Mouse (Mus musculus): ENCODE measurements around the gene Nck2.

Gene Nck2

DNA sequence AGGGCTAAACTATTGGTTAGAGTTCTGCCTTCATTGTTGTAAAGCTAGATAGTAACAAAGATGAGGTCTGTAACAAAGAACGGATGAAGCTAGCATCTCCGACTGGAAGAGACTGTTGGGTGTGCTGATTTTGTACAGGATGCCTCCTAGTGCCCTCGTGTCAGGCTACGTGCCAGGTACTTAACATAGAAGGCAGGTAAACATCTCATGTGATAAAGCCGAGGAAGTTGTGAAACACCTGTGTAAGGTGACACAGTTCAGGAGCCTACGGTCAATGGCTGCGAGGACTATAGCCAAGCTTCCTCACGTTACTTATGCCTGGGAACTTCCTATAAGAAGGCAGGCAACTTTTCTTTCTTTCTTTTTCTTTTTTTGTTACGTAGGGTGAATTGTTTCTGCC lies at the start of gene Nck2:
Gene Nck2 (plus strand): TSS at position 49 of the 400 bp plus-strand sequence.
- peak; percentile 20 for DNase-seq

DNA sequence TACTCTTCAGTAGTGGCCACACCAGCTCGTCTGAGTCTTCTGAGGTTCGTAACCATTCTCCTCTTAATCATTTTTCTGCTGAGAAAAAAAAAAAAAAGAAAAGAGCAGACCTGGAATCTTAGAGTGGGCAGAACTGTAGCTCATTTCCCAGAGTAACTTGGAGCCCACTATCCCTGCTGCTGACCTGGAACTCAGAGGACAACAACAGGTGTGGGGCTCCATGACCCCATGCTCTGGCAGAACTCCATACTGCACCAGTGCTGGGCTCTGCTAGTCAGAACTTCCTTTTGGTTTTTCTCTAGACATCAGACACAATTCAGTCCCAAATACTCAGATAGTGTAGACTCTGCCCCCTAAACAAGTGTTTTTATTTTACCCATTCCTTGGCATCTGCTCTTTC lies 49.3 kb upstream of the Nck2 start:
- no peak for DNase-seq

GRCm38 (mm10) chr1:43395799-43396198 lies 48.6 kb upstream of the Nck2 start:
- DNase-seq: no peak

DNA sequence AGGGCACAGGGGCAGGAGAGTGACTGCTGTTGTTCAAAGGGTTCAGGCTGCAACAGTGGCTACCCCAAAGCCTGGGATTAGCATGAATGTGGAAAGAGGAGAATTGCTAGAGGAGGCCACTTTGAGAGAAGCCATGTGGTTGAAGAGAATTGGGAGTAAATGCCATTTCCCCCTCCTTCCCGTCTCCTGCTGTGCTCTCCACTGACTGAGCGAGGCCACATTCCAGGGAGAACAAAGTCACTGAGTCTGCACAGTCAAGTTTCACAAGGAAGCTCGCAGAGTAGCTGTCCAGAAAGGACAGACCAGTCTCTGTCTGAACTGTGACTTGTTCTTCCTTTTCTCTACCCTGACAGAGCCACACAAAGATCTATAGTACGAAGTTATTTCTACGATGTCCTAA lies 47.9 kb upstream of the Nck2 start:
- no peak for DNase-seq

DNA sequence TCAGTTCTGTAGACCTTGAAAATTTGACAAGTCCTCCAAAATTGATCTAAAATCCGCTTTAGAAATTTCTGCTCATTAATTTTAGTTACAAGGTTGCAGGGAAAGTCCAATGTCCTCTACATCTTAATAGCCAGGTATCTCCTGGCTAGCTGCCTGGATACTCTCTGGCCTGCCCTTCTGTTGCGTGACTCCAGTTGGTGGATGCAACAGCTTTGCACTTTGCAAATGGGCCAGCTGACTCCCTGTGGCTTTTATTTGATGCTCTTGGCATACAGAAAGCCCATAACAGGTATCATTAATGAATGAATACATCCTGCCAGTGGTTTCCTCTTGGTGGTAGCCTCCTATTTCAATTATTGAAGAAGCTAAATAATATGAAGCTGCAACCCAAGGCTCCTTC lies 47.3 kb upstream of the Nck2 start:
- no peak for DNase-seq

- DNase-seq: no peak
These were observed 45.4 kb upstream of the Nck2 start for GRCm38 (mm10) chr1:43398738-43399601.

GRCm38 (mm10) chr1:43399602-43400216 lies 44.7 kb upstream of the Nck2 start:
- DNase-seq: no peak

GRCm38 (mm10) chr1:43400655-43401054 lies 43.7 kb upstream of the Nck2 start:
- no peak for DNase-seq

GRCm38 (mm10) chr1:43403341-43403740 lies 41.0 kb upstream of the Nck2 start:
- DNase-seq: no peak

DNA sequence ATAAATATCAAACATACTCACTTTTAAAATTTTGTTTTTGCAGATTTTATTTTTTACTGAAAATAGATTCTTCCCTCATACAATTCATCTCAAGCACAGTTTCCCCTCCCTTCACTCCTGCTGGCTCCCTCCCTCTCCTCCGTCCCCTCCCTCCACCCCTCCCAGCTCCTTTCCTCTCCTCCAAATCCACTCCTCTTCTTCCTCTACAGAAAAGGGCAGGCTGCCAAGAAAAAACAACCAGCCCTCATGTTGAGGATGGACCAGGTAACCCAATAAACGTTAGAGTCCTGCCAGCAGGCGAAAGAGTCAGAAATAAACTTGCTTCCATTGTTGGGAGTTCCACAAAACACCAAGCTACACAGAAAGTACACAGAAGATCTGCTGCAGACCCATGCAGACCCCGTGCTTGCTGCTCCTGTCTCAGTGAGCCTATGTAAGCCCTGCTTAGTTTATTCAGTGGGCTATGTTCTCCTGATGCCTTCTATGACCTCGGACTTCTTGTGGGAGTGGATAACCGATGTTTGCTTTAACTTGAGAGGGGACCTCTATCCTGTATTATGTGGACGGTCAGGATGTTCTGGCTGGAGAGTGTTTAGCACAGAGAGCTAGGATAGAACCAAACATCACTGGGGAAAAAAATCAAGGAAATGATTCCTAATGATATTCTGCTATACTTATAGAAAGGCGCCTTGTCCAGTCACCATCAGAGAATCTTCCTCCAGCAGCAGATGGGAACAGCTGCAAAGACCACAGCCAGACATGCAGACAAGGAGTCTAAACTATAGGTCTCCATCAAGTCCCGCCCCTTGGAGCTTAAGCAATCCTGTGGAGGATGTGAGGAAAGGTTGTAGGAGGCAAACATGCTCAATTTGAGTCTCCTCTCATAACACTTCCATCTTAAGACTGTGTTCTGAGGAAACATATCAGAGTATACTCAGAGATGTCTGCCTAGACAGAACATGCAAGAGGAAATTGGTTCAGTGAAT lies 39.4 kb upstream of the Nck2 start:
- DNase-seq: no peak

- no peak for DNase-seq
These were observed 35.4 kb upstream of the Nck2 start for GRCm38 (mm10) chr1:43409019-43409418.

- DNase-seq: no peak
These were observed 31.6 kb upstream of the Nck2 start for GRCm38 (mm10) chr1:43412825-43413224.

- DNase-seq: no peak
These were observed 31.1 kb upstream of the Nck2 start for GRCm38 (mm10) chr1:43413298-43413697.

DNA sequence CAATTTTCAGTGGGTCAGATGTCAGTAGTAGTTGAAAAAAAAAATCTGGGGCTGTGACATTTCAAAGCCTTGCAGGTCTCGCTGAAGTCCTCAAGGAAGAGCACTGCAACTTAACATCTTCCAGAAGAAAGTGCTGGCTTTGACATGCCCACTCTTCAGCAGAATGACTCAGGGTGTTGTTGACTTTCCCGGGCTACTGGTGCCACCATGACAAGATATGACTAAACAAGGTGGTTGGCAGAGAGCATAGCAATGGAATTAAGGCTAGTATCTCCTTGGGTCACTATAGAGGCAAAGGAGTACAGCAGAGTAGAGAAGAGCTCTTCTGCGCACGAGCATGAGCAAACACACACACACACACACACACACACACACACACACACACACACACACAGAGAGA lies 30.6 kb upstream of the Nck2 start:
- no peak for DNase-seq

DNA sequence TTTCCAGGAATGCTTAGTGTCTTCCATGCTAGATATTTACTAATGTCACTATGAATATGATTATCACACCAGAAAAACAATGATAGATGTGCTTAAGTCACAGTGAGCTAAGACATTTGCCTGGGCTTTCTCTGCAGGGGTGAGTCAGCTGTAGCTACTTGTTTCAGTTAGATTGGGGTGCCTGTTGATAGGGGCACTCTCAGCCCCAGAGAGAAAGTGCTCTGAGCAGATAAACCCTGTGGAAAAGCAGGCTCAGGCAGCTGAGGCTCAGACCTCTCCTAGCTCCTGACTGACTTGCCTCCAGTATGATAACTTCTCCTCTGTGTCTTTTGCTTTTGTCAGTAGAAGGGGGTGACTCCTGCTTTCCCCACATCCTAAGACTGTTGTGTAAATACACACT lies 30.2 kb upstream of the Nck2 start:
- no peak for DNase-seq

- DNase-seq: no peak
These were observed 29.4 kb upstream of the Nck2 start for GRCm38 (mm10) chr1:43414971-43415370.

- DNase-seq: no peak
These were observed 21.2 kb upstream of the Nck2 start for GRCm38 (mm10) chr1:43422969-43423748.

DNA sequence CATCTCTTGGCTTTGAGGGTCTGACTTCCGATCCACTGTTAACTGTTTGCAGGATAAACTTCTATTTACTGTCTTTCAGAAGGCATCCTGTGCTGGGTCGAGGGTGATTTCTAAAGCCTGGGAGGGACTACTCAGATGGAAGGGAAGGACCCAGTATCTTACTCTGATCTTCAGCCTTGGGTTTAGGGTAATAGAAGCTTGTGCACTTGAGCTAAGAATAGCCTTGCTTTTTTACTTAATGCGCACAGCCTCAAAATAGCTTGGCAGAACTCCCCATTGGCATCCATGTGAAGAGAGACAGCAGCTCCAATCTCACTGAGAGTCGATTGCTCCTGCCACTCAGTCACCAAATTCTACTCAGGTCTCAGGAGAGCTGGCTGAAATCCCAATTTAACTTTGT lies 17.9 kb upstream of the Nck2 start:
- DNase-seq: no peak

DNA sequence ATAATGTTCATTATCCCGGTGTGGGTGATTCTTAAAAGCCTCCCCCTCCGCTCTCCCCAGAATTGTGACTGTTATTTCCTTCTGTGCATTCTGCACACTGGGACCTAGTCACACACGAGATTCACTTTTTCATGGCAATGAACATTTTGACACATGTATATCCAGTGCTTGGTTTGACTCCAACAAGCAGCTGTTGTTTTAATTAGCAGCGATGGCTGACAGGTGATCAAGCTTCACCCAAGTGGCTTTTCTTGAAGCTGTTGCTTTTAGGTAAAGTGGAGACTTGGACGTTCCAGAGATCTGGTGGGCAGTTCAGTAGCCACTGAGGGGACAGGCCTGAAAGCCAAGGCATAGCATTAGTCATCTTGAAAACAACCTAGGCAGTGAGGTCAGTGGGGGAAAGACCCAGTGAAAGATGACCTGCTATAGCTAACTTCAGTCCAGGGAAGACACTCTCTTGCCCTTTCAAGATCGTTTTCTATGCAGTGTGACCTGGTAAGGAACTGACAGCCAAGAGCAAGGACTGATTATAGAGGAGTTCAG lies 17.3 kb upstream of the Nck2 start:
- DNase-seq: no peak

DNA sequence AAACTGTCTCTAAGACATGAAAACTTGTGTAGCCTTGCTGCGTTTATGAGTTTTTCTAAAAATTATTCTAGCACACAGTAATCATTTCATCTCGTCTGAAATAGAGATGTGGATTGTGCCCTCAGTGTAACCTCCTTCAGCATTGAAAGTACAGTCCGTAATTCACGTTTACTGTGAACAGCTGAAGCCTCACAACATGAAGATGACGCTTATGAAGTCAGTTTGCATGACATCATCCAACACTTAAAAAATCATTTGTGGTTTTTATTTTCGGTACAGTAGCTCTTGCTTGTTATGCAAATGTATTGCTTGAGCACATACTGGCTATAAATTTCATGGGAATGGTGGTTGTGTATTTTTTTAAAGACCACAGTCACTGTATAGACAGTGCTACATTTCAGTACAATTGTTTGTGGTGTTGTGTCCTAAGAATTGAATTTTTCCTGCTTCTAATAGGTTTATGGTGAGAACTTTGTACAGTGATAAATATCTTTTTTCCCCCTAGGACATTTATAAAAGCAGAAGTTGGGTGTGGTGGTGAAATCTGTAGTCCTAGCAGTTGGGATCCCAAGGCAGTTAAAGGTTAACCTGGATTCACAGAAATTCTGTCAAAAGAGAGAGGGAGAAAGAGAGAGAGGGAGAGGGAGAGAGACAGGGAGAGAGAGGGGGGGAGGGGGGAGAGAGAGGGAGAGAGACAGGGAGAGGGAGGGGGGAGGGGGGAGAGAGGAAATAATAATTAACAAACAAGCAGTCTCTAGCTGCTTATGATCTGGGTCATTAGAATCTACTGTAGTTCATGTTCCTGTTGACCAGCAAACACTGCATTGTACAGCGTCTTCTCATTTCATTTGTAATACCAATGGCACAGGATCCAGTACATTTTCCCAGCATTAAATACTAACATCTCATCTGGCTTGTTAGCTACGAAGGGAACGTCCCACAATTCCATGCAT lies 14.2 kb upstream of the Nck2 start:
- no peak for DNase-seq

GRCm38 (mm10) chr1:43433853-43434252 lies 10.5 kb upstream of the Nck2 start:
- DNase-seq: no peak

Data from kidney, postnatal 14 days (tissue).